Mouse (Mus musculus): ENCODE results near the gene Ccdc141. TPM values are rescaled to one million over a fixed set of nuclear protein-coding genes. Genes with fewer than 3 reads are reported as not detected.

Ccdc141 gene
- polyA plus RNA-seq, 1 experiment from 2014 or later: 8.4 TPM

- no peak for TF ChIP-seq CTCF (IDR thresholded peaks at IDR 0.05; ENCODE audit: low read depth)
- 46% methylated on average over 4 of the region's 4 CpGs for WGBS
- Histone ChIP-seq H3K27me3 (ENCODE audit: insufficient read depth, low read length) (no peaks in the 10 kb centered on the region), H3K9ac (0 out of 2 replicates have a peak overlapping the region, but pooled peaks have one; percentile 63), H3K9me3 (ENCODE audit: low read depth, low read length) (no peaks in the 10 kb centered on the region), H3K4me2 (peak overlapping the region; percentile 88), H3K4me1 (ENCODE audit: insufficient read depth) (peaks cover 11% of the 10 kb centered on the region; the same call in 1 of the 2 replicates), H3K27ac (ENCODE audit: low read depth) (no peak overlapping the region; the same call in 1 of the 2 replicates), H3K36me3 (ENCODE audit: insufficient read depth) (no peaks in the 10 kb centered on the region), H3K4me3 (ENCODE audit: low read depth, low read length) (peak overlapping the region; percentile 47; the same call in 1 of the 2 replicates)
- DNase-seq: no peak
- no peak for ATAC-seq (ENCODE audit: insufficient read depth)
Observed at GRCm38 (mm10) chr2:77169218-77169617, 1.2 kb downstream of the Ccdc141 start.

- no peak overlapping the region for H3K27ac ChIP-seq (ENCODE audit: low read depth)
- H3K4me3 ChIP-seq (ENCODE audit: low read depth, low read length): no peak overlapping the region
- peaks cover 8% of the 10 kb centered on the region; the same call in 1 of the 2 replicates for H3K4me1 ChIP-seq (ENCODE audit: insufficient read depth)
- no peak overlapping the region for H3K9ac ChIP-seq
- ATAC-seq (ENCODE audit: insufficient read depth): no peak
- H3K4me2 ChIP-seq: peak overlapping the region; percentile 88
- no peaks in the 10 kb centered on the region for H3K27me3 ChIP-seq (ENCODE audit: insufficient read depth, low read length)
- H3K36me3 ChIP-seq (ENCODE audit: insufficient read depth): no peaks in the 10 kb centered on the region
- WGBS: 68% methylated on average over 7 of the region's 7 CpGs
- no peak for TF ChIP-seq CTCF (IDR thresholded peaks at IDR 0.05; ENCODE audit: low read depth)
- H3K9me3 ChIP-seq (ENCODE audit: low read depth, low read length): no peaks in the 10 kb centered on the region
- no peak for DNase-seq
Observed at GRCm38 (mm10) chr2:77168781-77169180, 1.7 kb downstream of the Ccdc141 start.

- WGBS: 68% methylated on average over 13 of the region's 13 CpGs
- Histone ChIP-seq H3K4me3 (ENCODE audit: low read depth, low read length) (no peak overlapping the region), H3K36me3 (ENCODE audit: insufficient read depth) (no peaks in the 10 kb centered on the region), H3K4me2 (peak overlapping the region; percentile 88), H3K9me3 (ENCODE audit: low read depth, low read length) (no peaks in the 10 kb centered on the region), H3K4me1 (ENCODE audit: insufficient read depth) (peaks cover 8% of the 10 kb centered on the region; the same call in 1 of the 2 replicates), H3K27me3 (ENCODE audit: insufficient read depth, low read length) (no peaks in the 10 kb centered on the region), H3K9ac (no peak overlapping the region), H3K27ac (ENCODE audit: low read depth) (no peak overlapping the region)
- no peak for TF ChIP-seq CTCF (IDR thresholded peaks at IDR 0.05; ENCODE audit: low read depth)
- ATAC-seq (ENCODE audit: insufficient read depth) (no peak), DNase-seq (peak; percentile 24)
Observed at GRCm38 (mm10) chr2:77168081-77168685, 2.3 kb downstream of the Ccdc141 start.

- ATAC-seq (ENCODE audit: insufficient read depth) (no peak), DNase-seq (no peak)
- 83% methylated on average over 4 of the region's 4 CpGs for WGBS
- Histone ChIP-seq H3K27me3 (ENCODE audit: insufficient read depth, low read length) (no peaks in the 10 kb centered on the region), H3K27ac (ENCODE audit: low read depth) (no peak overlapping the region), H3K4me2 (no peak overlapping the region), H3K9me3 (ENCODE audit: low read depth, low read length) (no peaks in the 10 kb centered on the region), H3K4me1 (ENCODE audit: insufficient read depth) (0 out of 2 replicates have a peak, but pooled peaks cover 3% of the 10 kb centered on the region), H3K36me3 (ENCODE audit: insufficient read depth) (no peaks in the 10 kb centered on the region), H3K4me3 (ENCODE audit: low read depth, low read length) (no peak overlapping the region), H3K9ac (no peak overlapping the region)
- TF ChIP-seq CTCF (IDR thresholded peaks at IDR 0.05; ENCODE audit: low read depth): no peak
Observed at GRCm38 (mm10) chr2:77166366-77166765, 4.1 kb downstream of the Ccdc141 start.

- H3K36me3 ChIP-seq (ENCODE audit: insufficient read depth): no peaks in the 10 kb centered on the region
- H3K4me1 ChIP-seq (ENCODE audit: insufficient read depth): 0 out of 2 replicates have a peak, but pooled peaks cover 3% of the 10 kb centered on the region
- H3K27me3 ChIP-seq (ENCODE audit: insufficient read depth, low read length): no peaks in the 10 kb centered on the region
- H3K4me3 ChIP-seq (ENCODE audit: low read depth, low read length): no peak overlapping the region
- ATAC-seq (ENCODE audit: insufficient read depth) (no peak), DNase-seq (no peak)
- H3K9ac ChIP-seq: no peak overlapping the region
- no peak overlapping the region for H3K4me2 ChIP-seq
- no peaks in the 10 kb centered on the region for H3K9me3 ChIP-seq (ENCODE audit: low read depth, low read length)
- H3K27ac ChIP-seq (ENCODE audit: low read depth): no peak overlapping the region
- WGBS: 72% methylated on average over 3 of the region's 3 CpGs
- no peak for TF ChIP-seq CTCF (IDR thresholded peaks at IDR 0.05; ENCODE audit: low read depth)
Observed at GRCm38 (mm10) chr2:77164662-77165061, 5.8 kb downstream of the Ccdc141 start.

- H3K9ac ChIP-seq: no peak overlapping the region
- H3K4me1 ChIP-seq (ENCODE audit: insufficient read depth): no peaks in the 10 kb centered on the region
Observed at GRCm38 (mm10) chr2:77163381-77163780, 7.1 kb downstream of the Ccdc141 start.

GRCm38 (mm10) chr2:77162135-77162534 lies 8.3 kb downstream of the Ccdc141 start:
- H3K4me2 ChIP-seq: no peak overlapping the region
- no peak for ATAC-seq (ENCODE audit: insufficient read depth)
- H3K9ac ChIP-seq: no peak overlapping the region
- no peak for TF ChIP-seq CTCF (IDR thresholded peaks at IDR 0.05; ENCODE audit: low read depth)
- H3K27ac ChIP-seq (ENCODE audit: low read depth): no peak overlapping the region
- no peak overlapping the region for H3K4me3 ChIP-seq (ENCODE audit: low read depth, low read length)
- 65% methylated on average over 3 of the region's 3 CpGs for WGBS
- H3K9me3 ChIP-seq (ENCODE audit: low read depth, low read length): no peaks in the 10 kb centered on the region
- peak; percentile 48 for DNase-seq
- H3K27me3 ChIP-seq (ENCODE audit: insufficient read depth, low read length): no peaks in the 10 kb centered on the region
- no peaks in the 10 kb centered on the region for H3K4me1 ChIP-seq (ENCODE audit: insufficient read depth)
- H3K36me3 ChIP-seq (ENCODE audit: insufficient read depth): no peaks in the 10 kb centered on the region

More at GRCm38 (mm10) chr2:77163381-77163780, 7.1 kb downstream of the Ccdc141 start:
- Histone ChIP-seq H3K4me3 (ENCODE audit: low read depth, low read length) (no peak overlapping the region), H3K36me3 (ENCODE audit: insufficient read depth) (no peaks in the 10 kb centered on the region), H3K9me3 (ENCODE audit: low read depth, low read length) (no peaks in the 10 kb centered on the region), H3K27me3 (ENCODE audit: insufficient read depth, low read length) (no peaks in the 10 kb centered on the region), H3K4me2 (no peak overlapping the region), H3K27ac (ENCODE audit: low read depth) (no peak overlapping the region)
- DNase-seq (no peak), ATAC-seq (ENCODE audit: insufficient read depth) (no peak)
- TF ChIP-seq CTCF (IDR thresholded peaks at IDR 0.05; ENCODE audit: low read depth): no peak
- WGBS: 82% methylated on average over 3 of the region's 3 CpGs
